Mouse (Mus musculus) hindbrain, embryonic 10.5 days (tissue): ENCODE measurements around the gene Lgi2. TPM values are rescaled to one million over a fixed set of nuclear protein-coding genes. Genes with fewer than 3 reads are reported as not detected.

Experiments used
- DNase-seq: peaks from one replicate; pipeline ENCODE4 v3.0.0-alpha.2; 2017; ENCODE audit warnings: low spot score
- H3K27ac ChIP-seq: fragments of 300-500 bp; sonication (generic); 2 replicates; pipeline ENCODE4 v1.5.1; 2016; ENCODE audit warnings: mild to moderate bottlenecking, moderate library complexity
- H3K27me3 ChIP-seq: fragments of 300-500 bp; sonication (generic); 2 replicates; pipeline ENCODE4 v1.6.1; 2016; ENCODE audit warnings: mild to moderate bottlenecking; ENCODE audit not compliant: poor library complexity, insufficient read depth, severe bottlenecking
- H3K36me3 ChIP-seq: fragments of 300-500 bp; sonication (generic); 2 replicates; pipeline ENCODE4 v1.6.1; 2016; ENCODE audit warnings: mild to moderate bottlenecking, moderate library complexity
- H3K4me1 ChIP-seq: fragments of 300-500 bp; sonication (generic); replicated peaks from 2 replicates; pipeline ENCODE4 v1.6.1; 2016; ENCODE audit warnings: mild to moderate bottlenecking
- H3K4me3 ChIP-seq: fragments of 300-500 bp; sonication (generic); 2 replicates; pipeline ENCODE4 v1.5.1; 2016; ENCODE audit warnings: mild to moderate bottlenecking, moderate library complexity
- H3K9me3 ChIP-seq: fragments of 300-500 bp; sonication (generic); 2 replicates; pipeline ENCODE4 v1.6.1; 2016; ENCODE audit warnings: mild to moderate bottlenecking, moderate library complexity
- WGBS: fragments of 180-500 bp; shearing (Covaris S2); methylation state at CpG from one replicate; pipeline ENCODE4 v1.1.7; 2016; 5-methylcytosine and 5-hydroxymethylcytosine counted together
- polyA plus RNA-seq: library from polyadenylated mRNA; unstranded; fragments of >200 nt; fragmentation: Nextera tagmentation; extraction: Ambion mirVana; gene quantifications from 2 replicates; pipeline ENCODE4 v1.2.1, GENCODE M21; 2016

The Lgi2 gene
- polyA plus RNA-seq: 1.3 and 1.7 TPM in 2 replicates

DNA sequence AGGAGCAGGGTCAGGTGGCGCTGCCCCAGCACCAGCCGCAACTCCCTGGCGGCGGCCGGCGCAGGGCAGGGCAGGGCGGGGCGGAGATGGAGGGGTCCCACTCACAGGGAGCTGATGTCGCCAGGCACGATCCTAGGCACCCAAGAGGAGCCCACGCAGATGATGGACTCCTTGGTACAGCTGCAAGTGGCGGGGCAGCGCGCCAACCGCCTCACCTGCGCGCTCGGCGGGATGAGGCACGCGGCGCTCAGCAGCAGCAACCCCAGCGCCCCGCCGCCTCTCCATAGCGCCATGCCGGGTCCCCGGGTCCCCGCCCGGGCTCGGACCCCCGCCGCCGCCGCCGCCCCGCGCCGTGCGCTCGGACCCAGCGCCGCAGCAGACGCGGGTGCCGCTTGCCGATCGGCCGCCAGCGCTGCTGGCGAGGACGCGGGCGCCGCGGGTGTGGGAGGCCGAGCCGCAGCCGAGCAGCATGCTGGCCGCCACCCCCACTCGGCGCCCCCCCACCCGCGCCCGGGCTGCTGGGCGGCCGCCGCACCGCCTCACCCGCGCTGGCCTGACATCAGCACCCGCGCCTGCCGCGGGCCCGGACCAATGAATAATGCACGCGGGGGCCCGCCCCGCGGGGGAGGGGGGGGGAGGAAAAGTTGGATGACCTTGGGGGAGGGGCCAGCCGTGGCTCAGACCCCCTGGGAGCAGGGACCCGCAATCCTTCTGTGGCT lies at the start of gene Lgi2:
Gene Lgi2 (minus strand): TSS at position 650 of the 719 bp plus-strand sequence.
- H3K27ac ChIP-seq: peak within 1 kb of the TSS; percentile 87

DNA sequence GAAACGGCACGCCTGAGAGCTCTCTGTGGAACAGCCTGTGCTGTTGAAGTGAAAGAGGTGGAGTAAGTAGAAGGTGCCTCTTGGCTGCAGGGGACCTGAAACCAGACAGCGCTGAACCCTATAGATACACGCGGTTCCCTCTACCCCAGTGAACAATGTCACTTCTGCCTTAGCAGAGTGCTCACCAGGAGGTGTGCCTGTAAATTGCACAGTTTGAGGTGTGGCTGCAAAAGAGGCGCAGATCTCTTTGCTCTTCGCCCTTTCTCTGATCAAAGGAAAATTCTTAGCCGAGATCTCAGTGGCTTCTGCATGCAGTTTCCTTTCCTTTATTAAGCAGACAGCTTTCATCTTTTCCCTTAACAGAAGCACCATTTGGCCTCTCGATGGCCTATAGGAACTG lies 49.2 kb upstream of the Lgi2 start:
- Histone ChIP-seq H3K36me3 (no peaks in the 10 kb centered on the region), H3K27ac (no peak overlapping the region), H3K4me1 (peaks cover 37% of the 10 kb centered on the region), H3K27me3 (peaks cover 15% of the 10 kb centered on the region), H3K9me3 (0 out of 2 replicates have a peak, but pooled peaks cover 6% of the 10 kb centered on the region), H3K4me3 (no peak overlapping the region)
- WGBS: 69% methylated on average over 9 of the region's 9 CpGs
- no peak for DNase-seq

More for the DNA sequence above, at the start of gene Lgi2:
- Histone ChIP-seq H3K4me3 (peak within 1 kb of the TSS; percentile 74), H3K36me3 (no peaks in the 10 kb centered on the region), H3K9me3 (peaks cover 14% of the 10 kb centered on the region), H3K27me3 (peaks cover 43% of the 10 kb centered on the region), H3K4me1 (peaks cover 39% of the 10 kb centered on the region)
- WGBS: 2% methylated on average over 83 of the region's 83 CpGs
- peak; percentile 62 for DNase-seq

DNA sequence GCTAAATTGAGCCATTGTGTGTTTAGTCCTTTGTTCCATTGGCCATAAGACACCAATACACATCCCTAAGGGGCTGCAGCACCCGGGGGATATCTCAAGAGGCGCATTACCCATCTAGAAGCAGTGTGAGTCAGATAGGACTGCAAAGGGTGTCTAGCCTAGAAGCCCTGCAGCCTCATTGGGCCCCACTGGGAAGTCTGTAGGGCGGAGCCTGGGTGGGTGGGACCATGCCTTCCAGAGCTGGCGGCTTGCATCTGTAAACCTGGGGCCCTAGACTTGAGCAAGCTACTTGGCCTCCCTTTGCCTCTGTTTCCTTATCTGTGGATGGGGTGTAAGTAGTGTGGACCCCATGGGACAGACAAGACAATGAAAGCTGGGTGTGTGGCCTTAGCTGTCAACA lies 48.4 kb upstream of the Lgi2 start:
- H3K4me1 ChIP-seq: peaks cover 37% of the 10 kb centered on the region
- WGBS: 71% methylated on average over 4 of the region's 4 CpGs
- H3K36me3 ChIP-seq: no peaks in the 10 kb centered on the region
- H3K9me3 ChIP-seq: 0 out of 2 replicates have a peak, but pooled peaks cover 6% of the 10 kb centered on the region
- H3K27ac ChIP-seq: no peak overlapping the region
- DNase-seq: no peak
- H3K4me3 ChIP-seq: no peak overlapping the region
- H3K27me3 ChIP-seq: peaks cover 13% of the 10 kb centered on the region

DNA sequence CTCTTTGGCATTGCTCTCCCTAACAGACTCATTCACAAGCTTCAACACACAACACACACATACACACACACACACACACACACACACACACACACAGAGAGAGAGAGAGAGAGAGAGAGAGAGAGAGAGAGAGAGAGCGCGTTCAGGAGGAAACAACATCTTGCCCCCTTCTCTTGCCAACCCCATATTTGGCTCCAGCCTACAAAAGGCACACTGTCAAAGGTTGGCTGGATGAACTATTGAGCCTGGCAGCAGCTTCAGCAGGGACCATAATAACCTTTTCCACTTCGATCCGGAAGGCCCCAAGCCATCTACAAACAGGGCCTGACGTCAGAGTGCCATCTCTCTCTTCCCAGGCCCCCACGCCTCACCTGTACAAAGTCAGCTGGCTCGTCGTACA lies 46.5 kb upstream of the Lgi2 start:
- Histone ChIP-seq H3K27me3 (peaks cover 5% of the 10 kb centered on the region; the same call in 1 of the 2 replicates), H3K4me3 (no peak overlapping the region), H3K4me1 (peaks cover 23% of the 10 kb centered on the region), H3K9me3 (0 out of 2 replicates have a peak, but pooled peaks cover 8% of the 10 kb centered on the region), H3K36me3 (no peaks in the 10 kb centered on the region), H3K27ac (no peak overlapping the region)
- no peak for DNase-seq
- WGBS: 94% methylated on average over 8 of the region's 8 CpGs

DNA sequence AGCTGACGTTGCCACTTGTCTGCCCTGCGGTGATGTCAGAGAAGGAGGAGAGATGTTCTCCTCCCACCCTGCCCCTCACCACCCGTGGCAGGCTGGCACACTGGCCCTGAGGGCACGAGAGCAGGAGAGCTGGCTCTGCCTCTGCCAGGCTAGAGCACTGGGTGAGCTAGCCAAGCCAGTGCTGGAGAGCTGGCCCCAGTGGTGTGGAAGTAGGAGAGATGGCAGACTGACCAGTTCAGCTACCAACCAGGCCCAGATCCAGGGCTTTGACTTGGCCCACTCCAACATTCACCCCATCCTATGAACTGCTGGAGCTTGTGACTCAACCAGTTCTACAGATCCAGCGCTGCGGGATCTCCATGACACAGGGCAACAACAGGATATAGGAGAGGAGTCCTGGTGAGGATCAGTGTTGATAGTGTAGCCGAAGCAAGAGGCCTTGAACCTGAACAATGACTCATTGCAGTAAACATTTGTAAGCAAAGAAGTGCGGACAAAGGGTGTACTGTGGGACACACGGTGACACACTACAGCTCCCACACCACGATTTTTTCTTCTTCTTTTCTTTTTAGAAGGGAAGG lies 45.1 kb upstream of the Lgi2 start:
- H3K9me3 ChIP-seq: peaks cover 13% of the 10 kb centered on the region
- no peak for DNase-seq
- peaks cover 9% of the 10 kb centered on the region for H3K4me1 ChIP-seq
- no peak overlapping the region for H3K27ac ChIP-seq
- WGBS: 87% methylated on average over 10 of the region's 10 CpGs
- no peak overlapping the region for H3K4me3 ChIP-seq
- H3K36me3 ChIP-seq: no peaks in the 10 kb centered on the region
- H3K27me3 ChIP-seq: no peaks in the 10 kb centered on the region

DNA sequence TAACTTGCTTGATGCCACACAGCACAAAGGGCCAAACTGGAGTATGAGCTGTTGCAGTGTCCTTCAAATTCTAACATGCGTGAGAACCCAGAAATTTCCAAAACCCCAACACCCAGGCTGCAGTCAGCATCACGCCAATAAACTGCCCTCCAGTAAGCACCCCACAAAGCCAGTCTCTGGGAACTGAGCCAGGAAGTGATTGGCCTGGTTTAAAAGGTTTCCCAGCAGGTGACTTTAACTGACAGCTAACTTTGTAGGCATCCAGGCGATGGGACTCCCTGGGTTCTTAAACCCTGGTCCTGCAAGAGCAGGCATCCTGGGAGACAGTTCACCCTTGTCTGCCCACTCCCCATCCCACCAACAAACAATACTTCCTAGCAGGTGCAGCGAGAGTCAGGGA lies 44.0 kb upstream of the Lgi2 start:
- no peak overlapping the region for H3K27ac ChIP-seq
- H3K27me3 ChIP-seq: no peaks in the 10 kb centered on the region
- 0 out of 2 replicates have a peak, but pooled peaks cover 4% of the 10 kb centered on the region for H3K4me1 ChIP-seq
- WGBS: 61% methylated on average over 4 of the region's 4 CpGs
- H3K4me3 ChIP-seq: no peak overlapping the region
- no peak for DNase-seq
- H3K9me3 ChIP-seq: peaks cover 13% of the 10 kb centered on the region
- no peaks in the 10 kb centered on the region for H3K36me3 ChIP-seq

DNA sequence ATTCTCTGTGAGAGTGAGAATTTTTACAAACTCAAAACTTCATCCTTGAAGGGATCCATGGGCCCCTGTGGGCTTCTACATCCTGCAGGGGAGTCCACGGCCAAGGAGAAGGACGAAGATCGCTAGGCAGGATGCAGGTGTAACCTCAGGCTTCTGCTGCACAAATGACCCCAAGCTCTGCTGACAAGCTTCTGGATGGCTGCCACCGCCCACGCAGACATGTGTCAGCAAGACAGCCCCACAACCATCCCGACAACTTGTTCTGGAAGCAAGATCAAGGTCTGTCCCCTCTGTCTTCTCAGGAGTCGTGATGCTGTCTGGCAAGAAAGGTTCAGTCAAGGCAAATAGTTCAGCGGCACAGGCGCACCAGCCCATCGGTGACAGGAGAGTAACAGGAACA lies 43.4 kb upstream of the Lgi2 start:
- no peak overlapping the region for H3K4me3 ChIP-seq
- H3K27ac ChIP-seq: no peak overlapping the region
- WGBS: 90% methylated on average over 10 of the region's 10 CpGs
- DNase-seq: no peak
- H3K27me3 ChIP-seq: no peaks in the 10 kb centered on the region
- H3K36me3 ChIP-seq: no peaks in the 10 kb centered on the region
- H3K9me3 ChIP-seq: peaks cover 13% of the 10 kb centered on the region
- 0 out of 2 replicates have a peak, but pooled peaks cover 3% of the 10 kb centered on the region for H3K4me1 ChIP-seq

DNA sequence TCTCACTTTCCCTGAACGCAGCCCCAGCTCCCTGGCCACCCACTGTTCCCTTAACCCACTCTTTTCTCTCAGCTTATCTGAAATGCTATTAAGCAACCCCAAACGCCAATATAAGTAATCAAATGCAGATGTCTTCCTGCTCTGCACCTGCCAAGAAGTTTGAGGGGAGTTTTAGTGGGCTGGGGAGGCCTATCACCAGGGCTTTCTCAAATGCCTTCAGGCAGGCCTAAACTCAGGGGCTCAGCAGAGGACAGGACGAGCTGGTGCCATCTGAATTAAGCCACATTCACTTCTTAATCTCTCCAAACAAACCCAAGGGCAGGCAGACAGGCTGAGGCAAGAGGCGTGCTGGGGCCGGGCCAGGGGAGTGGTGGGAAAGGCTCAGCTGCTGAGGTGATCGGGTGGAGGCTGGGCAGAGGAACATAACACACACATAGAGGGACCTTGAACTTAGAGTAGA lies 38.4 kb upstream of the Lgi2 start:
- Histone ChIP-seq H3K4me3 (no peak overlapping the region), H3K27me3 (no peaks in the 10 kb centered on the region), H3K27ac (no peak overlapping the region), H3K4me1 (no peaks in the 10 kb centered on the region), H3K36me3 (no peaks in the 10 kb centered on the region), H3K9me3 (peaks cover 7% of the 10 kb centered on the region)
- no peak for DNase-seq
- WGBS: 60% methylated on average over 6 of the region's 6 CpGs

DNA sequence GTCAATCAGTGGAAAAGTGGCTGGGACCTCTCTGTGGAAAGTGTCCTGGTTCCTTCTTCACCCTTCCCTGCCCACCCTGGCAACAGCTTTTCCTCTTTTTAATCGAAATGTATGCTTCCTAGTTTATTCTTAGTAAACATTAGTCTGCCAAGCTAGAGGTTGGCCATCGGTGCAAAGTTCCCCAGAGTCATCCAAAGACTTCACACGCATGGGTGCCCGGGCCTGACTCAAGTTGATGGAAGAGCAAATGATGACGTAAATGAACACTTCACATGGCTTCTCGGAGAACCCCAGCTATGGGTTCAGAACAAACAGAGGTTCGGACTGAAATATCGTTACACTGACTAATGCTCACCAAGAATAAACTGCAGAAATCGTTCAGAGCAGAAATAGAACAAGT lies 24.4 kb upstream of the Lgi2 start:
- Histone ChIP-seq H3K9me3 (0 out of 2 replicates have a peak, but pooled peaks cover 2% of the 10 kb centered on the region), H3K4me3 (no peak overlapping the region), H3K4me1 (no peaks in the 10 kb centered on the region), H3K27me3 (no peaks in the 10 kb centered on the region), H3K27ac (no peak overlapping the region), H3K36me3 (no peaks in the 10 kb centered on the region)
- WGBS: 90% methylated on average over 9 of the region's 9 CpGs
- no peak for DNase-seq

DNA sequence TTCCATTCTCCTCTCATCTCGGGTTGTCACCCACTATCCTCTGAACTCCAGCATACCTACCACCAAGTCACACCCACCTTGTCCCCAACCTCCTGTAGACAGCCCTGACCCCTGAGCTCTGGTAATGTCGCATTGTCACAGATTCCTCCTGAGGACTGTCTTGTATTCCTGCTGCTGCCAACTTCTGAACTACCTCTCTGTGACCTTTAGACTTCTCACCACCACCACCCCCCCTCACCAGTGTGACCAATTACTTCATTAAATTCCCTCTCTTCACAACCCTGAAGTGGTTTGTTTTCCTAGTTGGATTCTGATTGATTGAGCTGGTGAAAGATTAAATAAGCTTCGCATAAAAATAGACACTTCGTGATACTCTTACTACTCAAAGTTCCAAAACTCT lies 22.4 kb upstream of the Lgi2 start:
- H3K4me1 ChIP-seq: no peaks in the 10 kb centered on the region
- DNase-seq: no peak
- H3K4me3 ChIP-seq: no peak overlapping the region
- no peaks in the 10 kb centered on the region for H3K27me3 ChIP-seq
- no peaks in the 10 kb centered on the region for H3K36me3 ChIP-seq
- H3K9me3 ChIP-seq: 0 out of 2 replicates have a peak, but pooled peaks cover 2% of the 10 kb centered on the region
- no peak overlapping the region for H3K27ac ChIP-seq
- WGBS: 80% methylated on average over 4 of the region's 4 CpGs

DNA sequence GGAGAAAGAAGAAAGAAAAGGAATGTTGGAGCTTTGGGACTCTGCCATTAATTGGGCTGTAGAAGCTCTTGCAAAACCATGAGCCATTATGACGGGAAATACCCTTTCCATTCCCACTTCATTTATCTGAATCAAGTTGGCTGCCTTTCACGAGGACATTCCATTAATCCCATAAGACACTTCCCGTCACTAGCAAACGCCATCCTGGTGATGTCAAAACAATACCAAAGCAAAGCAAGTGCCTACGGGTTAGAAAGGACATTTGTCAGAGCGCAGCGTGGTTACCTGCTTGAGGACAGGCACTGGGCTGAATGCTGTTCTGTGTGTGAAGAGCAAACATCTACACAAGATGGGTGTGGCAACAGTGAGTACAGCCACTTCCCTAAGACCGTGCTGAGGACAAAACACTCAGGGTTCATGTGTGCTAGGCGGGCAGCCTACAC lies 21.1 kb upstream of the Lgi2 start:
- WGBS: 88% methylated on average over 9 of the region's 9 CpGs
- Histone ChIP-seq H3K9me3 (0 out of 2 replicates have a peak, but pooled peaks cover 2% of the 10 kb centered on the region), H3K4me1 (no peaks in the 10 kb centered on the region), H3K27ac (no peak overlapping the region), H3K36me3 (no peaks in the 10 kb centered on the region), H3K27me3 (no peaks in the 10 kb centered on the region), H3K4me3 (no peak overlapping the region)
- no peak for DNase-seq

DNA sequence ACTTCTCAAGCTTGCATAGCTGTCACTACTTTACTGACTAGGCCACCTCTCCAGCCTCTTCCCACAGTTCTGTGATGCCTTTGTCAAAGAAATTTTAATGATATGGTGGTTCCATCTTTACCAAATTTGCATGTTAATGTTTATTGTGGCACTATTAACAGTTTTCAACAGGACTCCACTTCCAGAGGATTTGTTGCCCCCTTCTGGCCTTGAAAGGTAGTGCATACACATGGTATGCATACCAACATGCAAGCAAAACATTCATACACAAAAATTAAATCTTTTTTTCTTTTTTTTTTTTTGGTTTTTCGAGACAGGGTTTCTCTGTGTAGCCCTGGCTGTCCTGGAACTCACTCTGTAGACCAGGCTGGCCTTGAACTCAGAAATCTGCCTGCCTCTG lies 6.3 kb upstream of the Lgi2 start:
- no peaks in the 10 kb centered on the region for H3K36me3 ChIP-seq
- no peak for DNase-seq
- H3K4me1 ChIP-seq: peaks cover 14% of the 10 kb centered on the region
- WGBS: 75% methylated on average over 1 of the region's 1 CpGs
- peaks cover 4% of the 10 kb centered on the region; the same call in 1 of the 2 replicates for H3K27me3 ChIP-seq
- H3K4me3 ChIP-seq: no peak overlapping the region
- peaks cover 24% of the 10 kb centered on the region for H3K9me3 ChIP-seq
- H3K27ac ChIP-seq: no peak overlapping the region

DNA sequence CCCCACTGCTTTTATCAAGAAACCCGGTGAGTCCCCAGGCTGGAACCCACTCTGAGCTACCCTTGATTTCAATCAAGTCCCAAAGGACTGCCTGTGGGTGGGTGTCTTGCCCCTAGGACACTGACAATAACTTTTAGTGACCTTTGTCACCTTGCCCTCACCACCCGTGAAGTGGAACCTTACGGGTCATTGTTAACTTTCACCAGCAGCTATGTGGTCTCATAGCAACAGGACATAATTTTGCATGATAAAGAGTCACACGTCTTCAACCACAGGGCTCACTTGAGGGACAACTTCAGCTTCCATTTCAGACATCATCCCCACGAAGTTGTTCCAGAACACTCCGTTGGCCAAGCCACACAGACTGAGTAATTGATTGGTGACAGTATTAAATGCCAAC lies 4.5 kb upstream of the Lgi2 start:
- no peak overlapping the region for H3K4me3 ChIP-seq
- no peaks in the 10 kb centered on the region for H3K36me3 ChIP-seq
- peaks cover 16% of the 10 kb centered on the region for H3K27me3 ChIP-seq
- H3K27ac ChIP-seq: no peak overlapping the region
- WGBS: 27% methylated on average over 6 of the region's 6 CpGs
- peak; percentile 42 for DNase-seq
- peaks cover 26% of the 10 kb centered on the region for H3K4me1 ChIP-seq
- peaks cover 26% of the 10 kb centered on the region for H3K9me3 ChIP-seq
